Mouse (Mus musculus) duodenum, adult 2 months (tissue): ENCODE data around the gene Mrpl22. TPM values are rescaled to one million over a fixed set of nuclear protein-coding genes. Genes with fewer than 3 reads are reported as not detected.

Experiments used
- polyA plus RNA-seq: library from polyadenylated mRNA; depleted of rRNA; stranded (reverse); fragments of >200 nt; gene quantifications from 2 replicates; pipeline ENCODE4 v1.2.3, GENCODE M21; 2012; ENCODE audit warnings: low replicate concordance; rRNA removed

Gene Mrpl22
- polyA plus RNA-seq: 14.3 and 34.9 TPM in 2 replicates

GRCm38 (mm10) chr11:58171459-58172091 lies at the start of gene Mrpl22:
Mrpl22 (plus strand) TSS chr11:58171661.

GRCm38 (mm10) chr11:58168167-58168915 lies 3.1 kb upstream of the Mrpl22 start, which contains the start of gene Gemin5:
Gemin5 (minus strand) TSS chr11:58168539.

GRCm38 (mm10) chr11:58199229-58200037 lies 28.0 kb downstream of the Mrpl22 start, which contains the start of the genes Igtp and Irgm2:
Igtp (plus strand) TSS chr11:58199556.
Irgm2 (plus strand) TSS chr11:58199618.

Other genes starting within 250 kb of the Mrpl22 start
- 20.1 and 24.5 TPM in 2 replicates for gene Larp1, start 162.6 kb upstream of the Mrpl22 start, polyA plus RNA-seq
- gene Gm12248, start 78.5 kb upstream of the Mrpl22 start, polyA plus RNA-seq: 0.41 TPM in 1 of 2 replicates, not detected in the other
- 16.8 and 20.5 TPM in 2 replicates for gene Cnot8, start 67.5 kb upstream of the Mrpl22 start, polyA plus RNA-seq
- 2.5 and 3.2 TPM in 2 replicates for gene Gemin5, start 3.1 kb upstream of the Mrpl22 start, polyA plus RNA-seq
- 7.0 and 18.1 TPM in 2 replicates for gene Igtp, start 27.9 kb downstream of the Mrpl22 start, polyA plus RNA-seq
- gene Irgm2, start 28.0 kb downstream of the Mrpl22 start, polyA plus RNA-seq: 4.8 and 9.8 TPM in 2 replicates
- gene 4930438A08Rik, start 103.1 kb downstream of the Mrpl22 start, polyA plus RNA-seq: 0.23 and 0.36 TPM in 2 replicates
- 16.8 and 30.1 TPM in 2 replicates for gene Zfp692, start 135.4 kb downstream of the Mrpl22 start, polyA plus RNA-seq
- 15.2 and 25.8 TPM in 2 replicates for gene Zfp672, start 158.7 kb downstream of the Mrpl22 start, polyA plus RNA-seq
- 24.8 and 27.7 TPM in 2 replicates for gene Sh3bp5l, start 159.1 kb downstream of the Mrpl22 start, polyA plus RNA-seq
- gene Lypd8, start 207.4 kb downstream of the Mrpl22 start, polyA plus RNA-seq: 2,190 and 2,729 TPM in 2 replicates
- 0.90 TPM in 1 of 2 replicates, not detected in the other for gene 1810065E05Rik, start 249.4 kb downstream of the Mrpl22 start, polyA plus RNA-seq